Mouse (Mus musculus) forebrain, embryonic 14.5 days (tissue): Measurements from ENCODE around the gene Ddx58. TPM values are rescaled to one million over a fixed set of nuclear protein-coding genes. Genes with fewer than 3 reads are reported as not detected.

Experiments used
- ATAC-seq: fragments of 200-750 bp; cut with Nextera tagmentation; 2 replicates; pipeline ENCODE4 v1.8.0; 2017; ENCODE audit warnings: mild to moderate bottlenecking, moderate library complexity
- DNase-seq: peaks from one replicate; pipeline ENCODE4 v3.0.0-alpha.2; 2015; ENCODE audit warnings: low spot score
- H3K27ac ChIP-seq: fragments of 300-500 bp; sonication (generic); 2 replicates; pipeline ENCODE4 v1.5.1; 2014; ENCODE audit warnings: low read depth, mild to moderate bottlenecking, control low read depth, low read length, moderate library complexity
- H3K27me3 ChIP-seq: fragments of 300-500 bp; sonication (generic); replicated peaks from 2 replicates; pipeline ENCODE4 v1.6.1; 2014; ENCODE audit warnings: low read length, control low read depth, mixed read lengths; ENCODE audit not compliant: control insufficient read depth, insufficient read depth
- H3K36me3 ChIP-seq: fragments of 300-500 bp; sonication (generic); 2 replicates; pipeline ENCODE4 v1.6.1; 2014; ENCODE audit warnings: low read length, control low read depth; ENCODE audit not compliant: control insufficient read depth, insufficient read depth
- H3K4me1 ChIP-seq: fragments of 300-500 bp; sonication (generic); 2 replicates; pipeline ENCODE4 v1.6.1; 2014; ENCODE audit warnings: antibody characterized with exemption, low read length, control low read depth; ENCODE audit not compliant: control insufficient read depth, insufficient read depth
- H3K4me2 ChIP-seq: fragments of 300-500 bp; sonication (generic); 2 replicates; pipeline ENCODE4 v1.6.1; 2014; ENCODE audit warnings: mild to moderate bottlenecking, control low read depth, low read length
- H3K4me3 ChIP-seq: fragments of 300-500 bp; sonication (generic); 2 replicates; pipeline ENCODE4 v1.5.1; 2014; ENCODE audit warnings: low read depth, low read length, control low read depth
- H3K9ac ChIP-seq: fragments of 300-500 bp; sonication (generic); 2 replicates; pipeline ENCODE4 v1.6.1; 2014; ENCODE audit warnings: mild to moderate bottlenecking, low read length, control low read depth, moderate library complexity
- H3K9me3 ChIP-seq: fragments of 300-500 bp; sonication (generic); replicated peaks from 2 replicates; pipeline ENCODE4 v1.6.1; 2016; ENCODE audit warnings: low read length, control low read depth, mixed read lengths; ENCODE audit not compliant: control insufficient read depth
- WGBS: fragments of 180-500 bp; shearing (Covaris S2); extraction: QIAGEN DNeasy Blood & Tissue Kit; methylation state at CpG from one replicate; pipeline ENCODE4 v1.1.7; 2014; 5-methylcytosine and 5-hydroxymethylcytosine counted together
- polyA plus RNA-seq: library from polyadenylated mRNA; unstranded; fragments of >200 nt; fragmentation: Nextera tagmentation; extraction: Ambion mirVana; gene quantifications from 2 replicates; pipeline ENCODE4 v1.2.1, GENCODE M21; 2014

Ddx58 gene
- polyA plus RNA-seq, 1 experiment from 2014 or later, result 1.9 TPM

GRCm38 (mm10) chr4:40157500-40158223 is 82.0 kb downstream of the Ddx58 start:
- no peaks in the 10 kb centered on the region for H3K36me3 ChIP-seq
- H3K4me1 ChIP-seq, result no peaks in the 10 kb centered on the region
- DNase-seq (no peak), ATAC-seq (no peak)
- no peaks in the 10 kb centered on the region for H3K27me3 ChIP-seq
- H3K4me3 ChIP-seq, result no peak overlapping the region
- H3K9ac ChIP-seq, result no peak overlapping the region
- no peak overlapping the region for H3K4me2 ChIP-seq
- WGBS, result 87% methylated on average over 5 of the region's 5 CpGs
- H3K27ac ChIP-seq, result no peak overlapping the region
- H3K9me3 ChIP-seq, result no peaks in the 10 kb centered on the region; the same call in 1 of the 2 replicates

- no peak for DNase-seq
- no peaks in the 10 kb centered on the region for H3K36me3 ChIP-seq
- no peak overlapping the region for H3K9ac ChIP-seq
- H3K4me3 ChIP-seq, result no peak overlapping the region
- ATAC-seq, result no peak
- no peaks in the 10 kb centered on the region for H3K4me1 ChIP-seq
- H3K27ac ChIP-seq, result no peak overlapping the region
- no peaks in the 10 kb centered on the region for H3K27me3 ChIP-seq
- no peak overlapping the region for H3K4me2 ChIP-seq
- no peaks in the 10 kb centered on the region; the same call in 1 of the 2 replicates for H3K9me3 ChIP-seq
- 68% methylated on average over 18 of the region's 18 CpGs for WGBS
Measured at GRCm38 (mm10) chr4:40156582-40157499, 82.8 kb downstream of the Ddx58 start.

GRCm38 (mm10) chr4:40156153-40156552 is 83.5 kb downstream of the Ddx58 start:
- ATAC-seq (no peak), DNase-seq (no peak)
- H3K9ac ChIP-seq, result no peak overlapping the region
- no peak overlapping the region for H3K27ac ChIP-seq
- H3K27me3 ChIP-seq, result no peaks in the 10 kb centered on the region
- no peaks in the 10 kb centered on the region for H3K36me3 ChIP-seq
- no peaks in the 10 kb centered on the region for H3K4me1 ChIP-seq
- no peak overlapping the region for H3K4me3 ChIP-seq
- H3K9me3 ChIP-seq, result no peaks in the 10 kb centered on the region; the same call in 1 of the 2 replicates
- WGBS, result 93% methylated on average over 2 of the region's 2 CpGs
- no peak overlapping the region for H3K4me2 ChIP-seq

DNA sequence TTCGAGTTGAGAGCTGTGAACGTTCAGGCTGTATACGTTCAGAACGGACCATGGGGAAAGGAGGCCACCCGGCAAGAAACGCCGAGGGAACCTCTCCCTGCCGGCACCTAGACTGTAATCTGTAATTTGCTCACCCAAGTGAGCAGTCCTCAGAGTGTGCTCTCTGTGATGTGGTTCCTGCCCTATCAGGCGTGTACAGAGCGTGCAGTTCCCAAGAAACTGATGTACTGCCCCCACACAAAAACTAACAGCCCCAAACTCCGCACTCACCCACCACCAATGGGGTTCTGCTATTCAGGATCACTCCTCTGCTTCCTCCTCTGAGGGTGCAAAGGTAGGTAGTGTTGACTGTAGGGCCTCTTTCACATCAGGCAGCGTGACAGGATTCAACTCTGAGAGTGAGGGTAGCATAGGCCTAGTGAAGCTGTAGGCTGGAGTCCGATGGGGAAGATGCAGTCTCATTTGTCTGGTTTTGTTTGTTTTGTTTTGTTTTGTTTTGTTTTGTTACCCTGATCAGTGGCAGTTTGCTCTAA is 84.1 kb downstream of the Ddx58 start:
- H3K9ac ChIP-seq, result no peak overlapping the region
- H3K4me2 ChIP-seq, result no peak overlapping the region
- H3K4me3 ChIP-seq, result no peak overlapping the region
- no peaks in the 10 kb centered on the region for H3K9me3 ChIP-seq
- DNase-seq, result no peak
- H3K36me3 ChIP-seq, result no peaks in the 10 kb centered on the region
- no peaks in the 10 kb centered on the region for H3K4me1 ChIP-seq
- H3K27me3 ChIP-seq, result no peaks in the 10 kb centered on the region
- ATAC-seq, result no peak
- WGBS, result 93% methylated on average over 13 of the region's 13 CpGs
- H3K27ac ChIP-seq, result no peak overlapping the region

DNA sequence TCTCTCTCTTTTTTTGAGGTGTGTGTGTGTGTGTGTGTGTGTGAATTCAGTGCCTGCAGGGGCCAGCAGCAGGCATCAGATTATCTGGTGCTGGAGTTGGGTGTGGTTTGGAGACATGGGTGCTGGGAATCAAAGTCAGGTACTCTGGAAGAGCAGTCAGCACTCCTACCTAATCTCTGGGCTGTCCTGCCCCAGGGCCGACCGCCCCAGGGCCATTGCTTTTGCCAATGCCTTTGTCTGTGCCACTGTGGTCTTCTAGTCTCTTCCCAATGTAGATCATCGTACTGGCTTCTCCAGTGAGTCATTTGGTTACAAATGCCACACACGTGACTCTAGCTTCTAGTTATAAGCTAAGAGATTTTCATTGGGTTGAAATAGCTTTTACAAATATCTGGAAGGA is 84.9 kb downstream of the Ddx58 start:
- Histone ChIP-seq H3K9ac (no peak overlapping the region), H3K27me3 (no peaks in the 10 kb centered on the region), H3K36me3 (no peaks in the 10 kb centered on the region), H3K4me1 (no peaks in the 10 kb centered on the region), H3K9me3 (no peaks in the 10 kb centered on the region), H3K4me2 (no peak overlapping the region), H3K27ac (no peak overlapping the region), H3K4me3 (no peak overlapping the region)
- whole genome bisulfite sequencing, result 94% methylated on average over 4 of the region's 4 CpGs
- DNase-seq (no peak), ATAC-seq (no peak)

Other genes starting within 250 kb of the Ddx58 start
- gene Aco1, start 96.7 kb downstream of the Ddx58 start, polyA plus RNA-seq, result 50.9 and 55.0 TPM in 2 replicates
- 20.9 and 21.2 TPM in 2 replicates for gene Smim27, start 29.8 kb upstream of the Ddx58 start, polyA plus RNA-seq
- gene Topors, start 30.0 kb upstream of the Ddx58 start, polyA plus RNA-seq, result 33.4 and 38.7 TPM in 2 replicates
- gene Ndufb6, start 39.6 kb upstream of the Ddx58 start, polyA plus RNA-seq, result 295 and 325 TPM in 2 replicates
- 0.57 and 0.77 TPM in 2 replicates for gene Tmem215, start 232.4 kb upstream of the Ddx58 start, polyA plus RNA-seq